Mouse (Mus musculus) layer of hippocampus, adult 2 months (tissue): ENCODE measurements at regions not wholly inside any gene's neighbourhood (a gene's known extent, or its start where the extent isn't known, plus 50 kb on each side); places are given as distances from the start of the nearest gene placed in this dataset.
"Not testable (repeated sequence)": the region's sequence is repeated elsewhere in the genome, so short reads cannot be mapped to it uniquely, and the experiment has no call there.

Source experiments
- DNase-seq, 2 experiments: peaks; one replicate each; pipeline ENCODE4 v3.0.0; 2022; ENCODE audit warnings: low spot score in 2 of 2
- H3K27ac ChIP-seq: fragments of 200-600 bp; 2 replicates; pipeline ENCODE4 v1.8.1; 2022
- H3K4me3 ChIP-seq: fragments of 200-600 bp; 2 replicates; pipeline ENCODE4 v1.8.1; 2022; ENCODE audit warnings: mild to moderate bottlenecking
- CTCF ChIP-seq: fragments of 200-600 bp; conservative IDR thresholded peaks from 2 replicates; pipeline ENCODE4 v1.8.1; 2022; ENCODE audit warnings: antibody characterized with exemption, mild to moderate bottlenecking, moderate library complexity

DNA sequence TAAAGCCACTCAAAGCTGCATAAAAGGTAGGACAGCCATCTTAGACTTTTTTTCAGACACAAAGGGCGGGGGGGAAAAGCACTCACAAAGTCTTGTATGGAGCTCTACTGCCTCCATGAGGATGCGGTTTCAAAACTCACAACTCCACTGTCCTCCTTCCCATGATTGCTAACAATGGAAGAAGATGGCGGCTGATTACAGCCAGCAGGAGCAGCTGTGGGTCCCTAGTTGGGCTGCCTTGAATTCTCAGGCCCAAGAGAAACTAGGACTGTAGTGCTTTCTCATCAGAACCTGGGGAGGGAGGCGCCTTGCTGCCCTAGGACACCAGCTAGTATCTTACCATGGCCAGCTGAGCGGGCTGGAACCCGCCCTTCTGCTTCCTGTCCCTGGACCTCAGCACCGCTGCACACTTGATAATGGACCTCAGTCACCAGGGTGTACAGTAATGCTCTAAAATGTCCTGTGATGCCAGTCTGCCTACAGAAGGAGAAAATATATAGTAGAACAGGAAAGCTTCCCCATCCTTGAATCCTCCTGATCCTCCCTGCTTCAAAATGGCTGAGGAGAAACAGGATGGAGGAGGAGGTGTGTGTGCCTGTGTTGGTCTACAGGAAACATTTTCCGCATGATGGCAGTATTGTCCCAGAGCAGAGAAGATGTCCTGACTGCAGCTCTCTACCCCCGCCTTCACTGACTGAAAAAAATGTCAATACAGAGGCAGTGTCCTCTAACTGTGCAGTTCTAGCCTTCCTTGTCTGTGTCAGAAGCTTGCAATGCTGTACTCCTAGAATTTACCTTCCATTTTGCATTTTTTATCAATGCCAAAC lies 183.7 kb upstream of the Olfr1324 start:
- Histone ChIP-seq H3K27ac (no peak overlapping the region), H3K4me3 (no peak overlapping the region)
- peak in 1 of 2 experiments; percentile 93 for DNase-seq
- TF ChIP-seq CTCF: no peak

- H3K27ac ChIP-seq, H3K4me3 ChIP-seq: not testable (repeated sequence)
- DNase-seq: peak in 1 of 2 experiments; percentile 48
These were observed 179.8 kb upstream of the Olfr1324 start for GRCm38 (mm10) chrX:50608141-50608540.

GRCm38 (mm10) chrX:50607636-50608035 lies 179.3 kb upstream of the Olfr1324 start:
- DNase-seq: peak in 1 of 2 experiments; percentile 89
- no peak for TF ChIP-seq CTCF
- no peak overlapping the region for H3K4me3 ChIP-seq
- H3K27ac ChIP-seq: no peak overlapping the region

- H3K27ac ChIP-seq, H3K4me3 ChIP-seq: not testable (repeated sequence)
- peak in 1 of 2 experiments; percentile 88 for DNase-seq
These were observed 177.2 kb upstream of the Olfr1324 start for GRCm38 (mm10) chrX:50605517-50605916.

DNA sequence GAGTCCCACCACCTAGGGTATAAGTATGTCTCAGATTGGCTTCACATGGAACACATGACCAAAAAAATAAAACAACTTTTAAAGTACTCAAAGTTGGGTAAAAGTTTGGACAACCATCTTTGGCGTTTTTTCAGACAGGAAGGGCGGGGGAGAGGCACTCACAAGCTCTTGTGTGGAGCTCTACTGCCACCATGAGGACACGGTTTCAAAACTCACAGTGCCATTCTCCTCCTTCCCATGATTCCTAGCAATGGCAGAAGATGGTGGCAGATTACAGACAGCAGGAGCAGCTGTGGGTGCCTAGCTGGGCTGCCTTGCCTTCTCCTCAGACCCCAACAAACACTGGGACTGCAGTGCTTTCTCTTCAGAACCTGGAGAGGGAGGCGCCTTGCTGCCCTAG lies 176.7 kb upstream of the Olfr1324 start:
- peak in 1 of 2 experiments; percentile 42 for DNase-seq
- H3K27ac ChIP-seq, H3K4me3 ChIP-seq: not testable (repeated sequence)

DNA sequence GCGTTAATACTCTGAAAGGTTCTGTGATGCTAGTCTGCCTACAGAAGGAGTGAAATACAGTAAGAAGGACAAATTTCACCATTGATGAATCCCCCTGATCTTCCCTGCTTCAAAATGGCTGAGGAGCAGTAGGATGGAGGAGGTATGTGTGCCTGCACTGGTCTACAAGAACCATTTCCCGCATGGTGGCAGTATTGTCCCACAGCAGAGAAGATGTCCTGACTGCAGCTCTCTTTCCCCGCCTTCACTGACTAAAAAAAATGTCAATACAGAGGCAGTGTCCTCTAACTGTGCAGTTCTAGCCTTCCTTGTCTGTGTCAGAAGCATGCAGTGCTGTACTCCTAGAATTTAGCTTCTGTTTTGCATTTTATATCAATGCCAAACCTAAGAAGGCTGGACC lies 174.6 kb upstream of the Olfr1324 start:
- peak in 1 of 2 experiments; percentile 97 for DNase-seq
- not testable (repeated sequence) for H3K4me3 ChIP-seq, H3K27ac ChIP-seq

DNA sequence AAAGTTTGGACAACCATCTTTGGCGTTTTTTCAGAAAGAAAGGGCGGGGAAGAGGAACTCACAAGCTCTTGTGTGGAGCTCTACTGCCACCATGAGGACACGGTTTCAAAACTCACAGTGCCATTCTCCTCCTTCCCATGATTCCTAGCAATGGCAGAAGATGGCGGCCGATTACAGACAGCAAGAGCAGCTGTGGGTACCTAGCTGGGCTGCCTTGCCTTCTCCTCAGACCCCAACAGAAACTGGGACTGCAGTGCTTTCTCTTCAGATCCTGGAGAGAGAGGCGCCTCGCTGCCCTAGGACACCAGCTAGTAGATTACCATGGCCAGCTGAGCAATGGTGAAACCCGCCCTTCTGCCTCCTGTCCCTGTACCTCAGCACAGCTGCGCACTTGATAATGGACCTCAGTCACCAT lies 174.2 kb upstream of the Olfr1324 start:
- not testable (repeated sequence) for H3K27ac ChIP-seq, H3K4me3 ChIP-seq
- peak in 1 of 2 experiments; percentile 46 for DNase-seq

DNA sequence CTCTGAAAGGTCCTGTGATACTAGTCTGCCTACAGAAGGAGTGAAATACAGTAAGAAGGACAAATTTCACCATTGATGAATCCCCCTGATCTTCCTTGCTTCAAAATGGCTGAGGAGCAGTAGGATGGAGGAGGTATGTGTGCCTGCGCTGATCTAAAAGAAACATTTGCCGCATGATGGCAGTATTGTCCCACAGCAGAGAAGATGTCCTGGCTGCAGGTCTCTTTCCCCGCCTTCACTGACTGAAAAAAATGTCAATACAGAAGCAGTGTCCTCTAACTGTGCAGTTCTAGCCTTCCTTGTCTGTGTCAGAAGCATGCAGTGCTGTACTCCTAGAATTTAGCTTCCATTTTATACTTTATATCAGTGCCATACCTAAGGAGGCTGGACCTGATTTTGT lies 172.0 kb upstream of the Olfr1324 start:
- not testable (repeated sequence) for H3K27ac ChIP-seq, H3K4me3 ChIP-seq
- peak in 1 of 2 experiments; percentile 91 for DNase-seq

GRCm38 (mm10) chrX:50599780-50600179 lies 171.5 kb upstream of the Olfr1324 start:
- Histone ChIP-seq H3K4me3 (no peak overlapping the region), H3K27ac (no peak overlapping the region)
- TF ChIP-seq CTCF: no peak
- DNase-seq: peak in 1 of 2 experiments; percentile 86

DNA sequence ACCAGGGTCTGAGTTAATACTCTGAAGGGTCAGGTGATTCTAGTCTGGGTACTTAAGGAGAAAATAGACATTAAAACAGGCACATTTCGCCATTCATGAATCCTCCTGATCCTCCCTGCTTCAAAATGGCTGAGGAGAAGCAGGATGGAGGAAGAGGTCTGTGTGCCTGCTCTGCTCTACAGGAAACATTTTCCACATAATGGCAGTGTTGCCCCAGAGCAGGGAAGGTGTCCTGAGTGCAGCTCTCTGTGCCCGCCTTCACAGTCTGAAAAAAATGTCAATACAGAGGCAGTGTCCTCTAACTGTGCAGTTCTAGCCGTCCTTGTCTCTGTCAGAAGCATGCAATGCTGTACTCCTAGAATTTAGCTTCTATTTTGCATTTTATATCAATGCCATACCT lies 169.3 kb upstream of the Olfr1324 start:
- not testable (repeated sequence) for DNase-seq, H3K27ac ChIP-seq, H3K4me3 ChIP-seq

DNA sequence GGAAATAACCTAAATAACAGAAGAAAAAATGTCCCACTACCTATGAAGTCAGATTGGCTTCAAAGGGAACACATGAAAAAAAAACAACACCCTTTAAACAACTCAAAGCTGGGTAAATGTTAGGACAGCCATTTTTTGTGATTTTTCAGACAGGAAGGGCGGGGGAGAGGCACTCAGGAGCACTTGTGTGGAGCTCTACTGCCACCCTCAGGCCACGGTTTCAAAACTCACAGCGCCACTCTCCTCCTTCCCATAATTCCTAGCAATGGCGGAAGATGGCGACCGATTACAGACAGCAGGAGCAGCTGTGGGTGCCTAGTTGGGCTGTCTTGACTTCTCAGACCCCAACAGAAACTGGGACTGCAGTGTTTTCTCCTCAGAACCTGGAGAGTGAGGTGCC lies 168.8 kb upstream of the Olfr1324 start:
- Histone ChIP-seq H3K4me3 (no peak overlapping the region), H3K27ac (no peak overlapping the region)

DNA sequence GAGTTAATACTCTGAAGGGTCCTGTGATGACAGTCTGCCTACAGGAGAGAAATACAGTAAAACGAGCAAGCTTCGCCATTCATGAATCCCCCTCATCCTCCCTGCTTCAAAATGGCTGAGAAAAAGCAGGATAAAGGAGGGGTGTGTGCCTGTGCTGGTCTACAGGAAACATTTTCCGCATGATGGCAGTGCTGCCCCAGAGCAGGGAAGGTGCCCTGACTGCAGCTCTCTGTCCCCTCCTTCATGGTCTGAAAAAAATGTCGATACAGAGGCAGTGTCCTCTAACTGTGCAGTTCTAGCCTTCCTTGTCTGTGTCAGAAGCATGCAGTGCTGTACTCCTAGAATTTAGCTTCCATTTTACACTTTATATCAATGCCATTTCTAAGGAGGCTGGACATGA lies 166.7 kb upstream of the Olfr1324 start:
- H3K4me3 ChIP-seq, DNase-seq, H3K27ac ChIP-seq: not testable (repeated sequence)

More for the DNA sequence above, 168.8 kb upstream of the Olfr1324 start:
- peak in 1 of 2 experiments; percentile 63 for DNase-seq
- TF ChIP-seq CTCF: no peak

DNA sequence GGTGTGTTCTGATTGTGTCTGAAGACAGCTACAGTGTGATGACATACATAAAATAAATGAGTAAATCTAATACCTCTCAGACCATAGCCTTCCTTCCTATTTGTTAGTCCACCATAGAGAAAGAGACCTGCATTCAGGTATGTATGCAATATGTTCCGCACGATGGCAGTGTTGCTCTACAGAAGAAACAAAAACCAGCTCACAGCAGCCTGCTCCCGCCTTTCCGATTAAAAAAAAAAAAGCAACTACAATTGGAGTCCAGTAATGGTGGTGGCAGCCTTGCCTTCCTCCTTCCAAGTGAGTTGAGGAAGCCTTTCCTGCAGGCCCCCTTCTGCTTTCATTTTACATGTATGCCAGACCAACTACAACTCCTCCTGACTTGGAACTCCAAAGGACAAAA lies 163.2 kb upstream of the Olfr1324 start:
- Histone ChIP-seq H3K4me3 (no peak overlapping the region), H3K27ac (no peak overlapping the region)
- DNase-seq: peak in 1 of 2 experiments; percentile 35
- TF ChIP-seq CTCF: no peak

DNA sequence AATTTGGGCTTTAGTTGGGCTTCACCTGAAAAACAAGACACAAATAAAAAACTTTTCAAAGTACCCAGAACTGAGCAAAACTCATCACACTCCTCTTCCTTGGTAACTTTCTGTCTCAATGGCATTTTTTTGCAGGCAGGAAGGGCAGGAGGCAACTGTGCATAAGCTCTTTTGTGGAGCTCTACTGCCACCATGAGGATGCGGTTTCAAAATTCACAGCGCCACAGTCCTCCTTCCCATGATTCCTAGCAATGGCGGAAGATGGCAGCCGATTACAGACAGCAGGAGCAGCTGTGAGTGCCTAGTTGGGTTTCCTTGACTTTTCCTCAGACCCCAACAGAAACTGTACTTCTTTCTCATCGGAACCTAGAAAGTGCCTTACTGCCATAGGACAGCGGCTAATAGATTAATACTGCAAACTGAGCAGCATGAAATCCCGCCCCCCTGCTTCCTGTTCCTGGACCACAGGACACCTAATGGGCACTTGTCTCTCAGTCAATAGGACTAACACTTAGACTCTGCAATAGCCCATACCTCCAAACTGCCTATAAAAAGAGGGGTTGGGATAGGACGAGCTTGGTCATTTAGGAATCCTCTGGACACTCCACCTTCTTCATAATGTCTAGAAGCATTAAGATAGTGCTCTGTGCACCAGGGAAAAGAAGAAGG lies 162.5 kb upstream of the Olfr1324 start:
- Histone ChIP-seq H3K27ac (no peak overlapping the region), H3K4me3 (no peak overlapping the region)
- peak in 1 of 2 experiments; percentile 80 for DNase-seq
- TF ChIP-seq CTCF: no peak
